Mouse (Mus musculus): ENCODE measurements around the gene Nt5c1a. TPM values are rescaled to one million over a fixed set of nuclear protein-coding genes. Genes with fewer than 3 reads are reported as not detected.

Nt5c1a gene
- polyA plus RNA-seq, 1 experiment from 2014 or later: not detected

GRCm38 (mm10) chr4:123213975-123214374, 12.7 kb downstream of the Nt5c1a start:
- Histone ChIP-seq H3K9ac (no peak overlapping the region), H3K27me3 (peaks cover 6% of the 10 kb centered on the region; the same call in 1 of the 2 replicates), H3K27ac (no peak overlapping the region), H3K4me3 (no peak overlapping the region), H3K4me2 (replicated peaks) (no peak overlapping the region), H3K9me3 (replicated peaks) (no peaks in the 10 kb centered on the region), H3K4me1 (peaks cover 8% of the 10 kb centered on the region), H3K36me3 (no peaks in the 10 kb centered on the region)
- WGBS: 94% methylated on average over 9 of the region's 9 CpGs
- ATAC-seq (ENCODE audit: low FRiP score): no peak

GRCm38 (mm10) chr4:123215367-123215766, 14.1 kb downstream of the Nt5c1a start:
- H3K27ac ChIP-seq: no peak overlapping the region
- no peak for ATAC-seq (ENCODE audit: low FRiP score)
- WGBS: 82% methylated on average over 1 of the region's 1 CpGs

GRCm38 (mm10) chr4:123216782-123217181, 15.5 kb downstream of the Nt5c1a start:
- no peak overlapping the region for H3K4me2 ChIP-seq (replicated peaks)
- no peak for ATAC-seq (ENCODE audit: low FRiP score)
- no peak overlapping the region for H3K27ac ChIP-seq
- H3K4me3 ChIP-seq: no peak overlapping the region
- no peaks in the 10 kb centered on the region for H3K9me3 ChIP-seq (replicated peaks)
- WGBS: 26% methylated on average over 1 of the region's 1 CpGs
- H3K36me3 ChIP-seq: no peaks in the 10 kb centered on the region
- peaks cover 8% of the 10 kb centered on the region for H3K4me1 ChIP-seq
- 0 out of 2 replicates have a peak, but pooled peaks cover 4% of the 10 kb centered on the region for H3K27me3 ChIP-seq
- no peak overlapping the region for H3K9ac ChIP-seq

More at GRCm38 (mm10) chr4:123215367-123215766, 14.1 kb downstream of the Nt5c1a start:
- Histone ChIP-seq H3K4me3 (no peak overlapping the region), H3K27me3 (0 out of 2 replicates have a peak, but pooled peaks cover 4% of the 10 kb centered on the region), H3K4me1 (peaks cover 8% of the 10 kb centered on the region), H3K9ac (no peak overlapping the region), H3K9me3 (replicated peaks) (no peaks in the 10 kb centered on the region), H3K4me2 (replicated peaks) (no peak overlapping the region), H3K36me3 (no peaks in the 10 kb centered on the region)

- no peaks in the 10 kb centered on the region for H3K36me3 ChIP-seq
- peaks cover 8% of the 10 kb centered on the region for H3K4me1 ChIP-seq
- H3K27ac ChIP-seq: no peak overlapping the region
- 75% methylated on average over 15 of the region's 15 CpGs for WGBS
- ATAC-seq (ENCODE audit: low FRiP score): peak; percentile 69; the same call in 1 of the 2 replicates
- 0 out of 2 replicates have a peak, but pooled peaks cover 4% of the 10 kb centered on the region for H3K27me3 ChIP-seq
- H3K9ac ChIP-seq: no peak overlapping the region
- no peak overlapping the region for H3K4me3 ChIP-seq
- H3K4me2 ChIP-seq (replicated peaks): no peak overlapping the region
- H3K9me3 ChIP-seq (replicated peaks): no peaks in the 10 kb centered on the region
Observed at GRCm38 (mm10) chr4:123219720-123220357, 18.5 kb downstream of the Nt5c1a start.

- Histone ChIP-seq H3K27me3 (0 out of 2 replicates have a peak, but pooled peaks cover 4% of the 10 kb centered on the region), H3K4me1 (0 out of 2 replicates have a peak, but pooled peaks cover 4% of the 10 kb centered on the region), H3K4me2 (replicated peaks) (no peak overlapping the region), H3K4me3 (no peak overlapping the region), H3K27ac (no peak overlapping the region), H3K36me3 (no peaks in the 10 kb centered on the region), H3K9me3 (replicated peaks) (no peaks in the 10 kb centered on the region), H3K9ac (no peak overlapping the region)
- ATAC-seq (ENCODE audit: low FRiP score): no peak
- WGBS: 77% methylated on average over 4 of the region's 4 CpGs
Observed at GRCm38 (mm10) chr4:123220637-123221036, 19.3 kb downstream of the Nt5c1a start.

GRCm38 (mm10) chr4:123223309-123223708, 22.0 kb downstream of the Nt5c1a start:
- H3K4me1 ChIP-seq: peaks cover 13% of the 10 kb centered on the region
- H3K9me3 ChIP-seq (replicated peaks): no peaks in the 10 kb centered on the region
- H3K36me3 ChIP-seq: no peaks in the 10 kb centered on the region
- H3K9ac ChIP-seq: no peak overlapping the region
- WGBS: 54% methylated on average over 3 of the region's 3 CpGs
- no peak overlapping the region for H3K27ac ChIP-seq
- no peak for ATAC-seq (ENCODE audit: low FRiP score)
- H3K4me3 ChIP-seq: no peak overlapping the region
- H3K4me2 ChIP-seq (replicated peaks): no peak overlapping the region
- H3K27me3 ChIP-seq: peaks cover 4% of the 10 kb centered on the region; the same call in 1 of the 2 replicates

- H3K9me3 ChIP-seq (replicated peaks): no peaks in the 10 kb centered on the region
- no peak overlapping the region for H3K9ac ChIP-seq
- H3K4me2 ChIP-seq (replicated peaks): no peak overlapping the region
- peaks cover 2% of the 10 kb centered on the region; the same call in 1 of the 2 replicates for H3K27me3 ChIP-seq
- peaks cover 13% of the 10 kb centered on the region for H3K4me1 ChIP-seq
- no peaks in the 10 kb centered on the region for H3K36me3 ChIP-seq
- H3K4me3 ChIP-seq: no peak overlapping the region
- 57% methylated on average over 10 of the region's 10 CpGs for WGBS
- no peak overlapping the region for H3K27ac ChIP-seq
- no peak for ATAC-seq (ENCODE audit: low FRiP score)
Observed at GRCm38 (mm10) chr4:123225718-123226403, 24.6 kb downstream of the Nt5c1a start.

- 43% methylated on average over 4 of the region's 4 CpGs for WGBS
- no peak for ATAC-seq (ENCODE audit: low FRiP score)
- H3K4me3 ChIP-seq: no peak overlapping the region
- H3K27me3 ChIP-seq: peaks cover 8% of the 10 kb centered on the region
- no peaks in the 10 kb centered on the region for H3K36me3 ChIP-seq
- peaks cover 13% of the 10 kb centered on the region for H3K4me1 ChIP-seq
- H3K4me2 ChIP-seq (replicated peaks): no peak overlapping the region
- no peak overlapping the region for H3K27ac ChIP-seq
- H3K9me3 ChIP-seq (replicated peaks): no peaks in the 10 kb centered on the region
- H3K9ac ChIP-seq: no peak overlapping the region
Observed at GRCm38 (mm10) chr4:123227707-123228106, 26.4 kb downstream of the Nt5c1a start.

GRCm38 (mm10) chr4:123228270-123228669, 27.0 kb downstream of the Nt5c1a start:
- no peaks in the 10 kb centered on the region for H3K36me3 ChIP-seq
- 39% methylated on average over 2 of the region's 2 CpGs for WGBS
- no peaks in the 10 kb centered on the region for H3K9me3 ChIP-seq (replicated peaks)
- ATAC-seq (ENCODE audit: low FRiP score): no peak; the same call in 1 of the 2 replicates
- peaks cover 15% of the 10 kb centered on the region for H3K4me1 ChIP-seq
- no peak overlapping the region for H3K27ac ChIP-seq
- peaks cover 14% of the 10 kb centered on the region for H3K27me3 ChIP-seq
- no peak overlapping the region for H3K4me2 ChIP-seq (replicated peaks)
- no peak overlapping the region for H3K4me3 ChIP-seq
- no peak overlapping the region for H3K9ac ChIP-seq

- Histone ChIP-seq H3K9ac (no peak overlapping the region), H3K27me3 (peaks cover 23% of the 10 kb centered on the region), H3K4me3 (no peak overlapping the region), H3K27ac (no peak overlapping the region), H3K36me3 (no peaks in the 10 kb centered on the region), H3K4me2 (replicated peaks) (no peak overlapping the region), H3K4me1 (peaks cover 22% of the 10 kb centered on the region), H3K9me3 (replicated peaks) (no peaks in the 10 kb centered on the region)
- WGBS: 87% methylated on average over 11 of the region's 11 CpGs
- ATAC-seq (ENCODE audit: low FRiP score): no peak
Observed at GRCm38 (mm10) chr4:123229166-123229565, 27.9 kb downstream of the Nt5c1a start.

GRCm38 (mm10) chr4:123232841-123233240, 31.5 kb downstream of the Nt5c1a start:
- H3K4me2 ChIP-seq (replicated peaks): peak overlapping the region; percentile 73; the same call in 1 of the 2 replicates
- peaks cover 22% of the 10 kb centered on the region for H3K4me1 ChIP-seq
- no peak overlapping the region for H3K4me3 ChIP-seq
- H3K27me3 ChIP-seq: peaks cover 30% of the 10 kb centered on the region
- H3K9ac ChIP-seq: no peak overlapping the region
- no peaks in the 10 kb centered on the region for H3K9me3 ChIP-seq (replicated peaks)
- no peak for ATAC-seq (ENCODE audit: low FRiP score)
- H3K27ac ChIP-seq: no peak overlapping the region
- 66% methylated on average over 3 of the region's 3 CpGs for WGBS
- no peaks in the 10 kb centered on the region for H3K36me3 ChIP-seq

- Histone ChIP-seq H3K27ac (no peak within 1 kb of the TSS), H3K4me2 (replicated peaks) (peak within 1 kb of the TSS; percentile 73), H3K36me3 (no peaks in the 10 kb centered on the region), H3K4me3 (peak within 1 kb of the TSS; percentile 40), H3K27me3 (peaks cover 33% of the 10 kb centered on the region), H3K9me3 (replicated peaks) (no peaks in the 10 kb centered on the region), H3K9ac (peak within 1 kb of the TSS; percentile 41), H3K4me1 (peaks cover 20% of the 10 kb centered on the region)
- 4% methylated on average over 52 of the region's 52 CpGs for WGBS
- peak; percentile 69; the same call in 1 of the 2 replicates for ATAC-seq (ENCODE audit: low FRiP score)
Observed at GRCm38 (mm10) chr4:123233492-123234084, 32.3 kb downstream of the Nt5c1a start, which contains the start of gene Heyl. Heyl (plus strand) TSS chr4:123233556.

Data from hindbrain, embryonic 12.5 days (tissue).